Mouse (Mus musculus) neural tube, embryonic 14.5 days (tissue): ENCODE results near the gene Kcna4. TPM values are rescaled to one million over a fixed set of nuclear protein-coding genes. Genes with fewer than 3 reads are reported as not detected.

Experiments used
- polyA plus RNA-seq: library from polyadenylated mRNA; unstranded; fragments of >200 nt; fragmentation: Nextera tagmentation; extraction: Ambion mirVana; gene quantifications from 2 replicates; pipeline ENCODE4 v1.2.1, GENCODE M21; 2014

The Kcna4 gene
- polyA plus RNA-seq, 1 experiment from 2014 or later = 7.6 TPM

Other genes with a start within 250 kb of the Kcna4 start
- gene Fshb, start 231.0 kb upstream of the Kcna4 start, polyA plus RNA-seq = not detected in 2 replicates